Mouse (Mus musculus) gastrocnemius, postnatal 36 days (tissue): Measurements from ENCODE around the gene Kcnq2. TPM values are rescaled to one million over a fixed set of nuclear protein-coding genes. Genes with fewer than 3 reads are reported as not detected.

ENCODE experiments used
- DNase-seq, 2 experiments: peaks; one replicate each; pipeline ENCODE4 v3.0.0; 2022
- intact Hi-C: fragments of 180-260 bp; cut with DNase I; formaldehyde crosslinking; loops from one replicate; pipeline ENCODE4 v1.15.1; 2025
- total RNA-seq, 2 experiments: library from RNA; stranded (reverse); gene quantifications; 2 replicates each; pipeline ENCODE4 v1.2.3; 2021

Gene Kcnq2
- total RNA-seq, 2 experiments from 2014 or later = not detected

DNA sequence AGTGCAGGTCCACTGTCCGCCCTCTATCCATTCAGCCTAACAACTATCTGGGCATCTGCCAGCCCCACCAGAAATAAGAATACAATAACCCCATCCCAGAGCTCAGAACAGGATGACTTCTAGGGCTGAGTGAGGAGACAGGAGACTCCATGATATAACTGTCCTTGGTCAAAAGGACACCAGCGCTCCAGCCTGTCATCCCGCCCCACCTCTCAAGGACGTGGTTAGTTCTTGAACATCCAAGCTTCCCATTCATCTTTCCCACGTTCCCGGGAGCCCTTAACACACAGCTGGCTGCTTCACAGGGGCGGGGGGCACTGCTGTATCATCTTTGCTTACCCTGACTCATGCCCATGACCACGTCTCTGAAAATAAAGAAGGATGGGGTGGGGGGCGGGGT, 86.1 kb downstream of the Kcnq2 start:
- no peak for DNase-seq
- intact Hi-C loops = no loop called here

GRCm38 (mm10) chr2:181048252-181048945, 86.7 kb downstream of the Kcnq2 start:
- intact Hi-C loops = no loop called here
- DNase-seq = no peak

- no peak for DNase-seq
- intact Hi-C loops = no loop called here
These were observed 91.1 kb downstream of the Kcnq2 start for GRCm38 (mm10) chr2:181044001-181044400.

DNA sequence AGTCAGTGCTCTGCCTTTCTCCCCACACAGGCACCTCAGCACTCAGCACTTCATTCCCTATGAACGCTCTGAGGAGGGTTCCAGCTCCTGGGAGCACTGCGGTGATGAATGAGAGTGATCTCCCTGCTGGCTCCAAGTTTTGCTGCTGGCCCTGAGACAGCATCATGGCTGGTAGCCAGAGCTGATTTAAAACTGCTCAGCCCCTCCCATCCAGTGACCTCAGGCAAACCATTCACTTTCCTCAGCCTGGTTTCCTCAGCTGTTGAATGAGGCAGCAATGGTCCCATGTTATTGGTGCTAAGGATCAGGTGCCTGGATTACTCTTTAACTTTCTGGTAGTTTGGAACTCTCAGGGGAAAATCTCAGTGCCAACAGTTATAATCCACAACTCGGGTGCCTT, 91.7 kb downstream of the Kcnq2 start, which contains the start of gene Chrna4:
Gene Chrna4, minus strand, starts transcription at position 110 of the 400 bp plus-strand sequence.
- no peak for DNase-seq
- intact Hi-C loops = no loop called here

GRCm38 (mm10) chr2:181042376-181042775, 92.7 kb downstream of the Kcnq2 start:
- intact Hi-C loops = no loop called here
- no peak for DNase-seq

- intact Hi-C loops = no loop called here
- DNase-seq = no peak
These were observed 93.2 kb downstream of the Kcnq2 start for GRCm38 (mm10) chr2:181041941-181042340.

GRCm38 (mm10) chr2:181039356-181039680, 95.8 kb downstream of the Kcnq2 start:
- intact Hi-C loops = no loop called here
- no peak for DNase-seq

GRCm38 (mm10) chr2:181038644-181039355, 96.3 kb downstream of the Kcnq2 start:
- DNase-seq = no peak

GRCm38 (mm10) chr2:181036561-181036960, 98.5 kb downstream of the Kcnq2 start:
- DNase-seq = no peak
- intact Hi-C loops = no loop called here

More at GRCm38 (mm10) chr2:181038644-181039355, 96.3 kb downstream of the Kcnq2 start:
- intact Hi-C loops = no loop called here

DNA sequence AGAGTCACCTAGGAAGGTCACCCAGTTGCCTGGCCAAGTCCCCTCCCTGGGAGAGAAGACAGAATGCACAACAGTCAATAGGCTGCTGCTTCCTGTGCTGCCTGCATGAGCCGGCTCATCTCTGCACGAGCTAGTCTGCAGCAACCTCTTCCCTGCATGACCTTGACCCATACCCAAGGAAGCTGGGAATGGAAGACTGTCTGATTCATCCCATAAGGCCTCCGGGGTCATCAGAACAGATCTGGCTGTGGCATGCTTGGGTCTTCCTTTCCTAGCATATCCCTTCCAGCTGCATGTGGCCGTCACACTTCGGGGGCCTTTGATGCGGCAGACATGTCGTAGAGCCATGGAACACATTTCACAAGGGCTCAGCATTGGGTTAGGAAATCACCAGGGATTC, 99.9 kb downstream of the Kcnq2 start:
- DNase-seq = no peak
- intact Hi-C loops = no loop called here

DNA sequence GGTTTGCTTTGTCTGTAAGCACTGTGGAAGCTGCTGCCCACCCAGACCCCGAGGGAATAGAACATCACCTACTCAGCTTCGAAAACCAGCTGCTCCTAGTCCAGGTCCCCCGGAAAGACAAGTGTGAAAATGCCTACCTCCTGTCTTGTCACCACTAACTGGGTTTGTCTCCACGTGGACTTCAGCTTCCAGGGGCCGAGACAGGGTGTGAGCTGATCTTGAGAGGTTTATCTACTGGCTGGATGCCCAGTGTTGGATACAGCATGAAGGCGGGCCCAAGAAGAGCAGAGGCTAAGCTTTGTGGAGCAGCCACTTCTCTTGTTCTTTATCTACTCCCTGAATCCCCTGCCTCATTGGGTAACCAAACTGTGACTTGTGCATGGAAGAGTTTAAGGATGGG, 101.8 kb downstream of the Kcnq2 start:
- no peak for DNase-seq
- intact Hi-C loops = loop anchor here (2.0 kb wide), 1 partner anchor 27 kb away; no protein-coding TSS in a partner anchor

DNA sequence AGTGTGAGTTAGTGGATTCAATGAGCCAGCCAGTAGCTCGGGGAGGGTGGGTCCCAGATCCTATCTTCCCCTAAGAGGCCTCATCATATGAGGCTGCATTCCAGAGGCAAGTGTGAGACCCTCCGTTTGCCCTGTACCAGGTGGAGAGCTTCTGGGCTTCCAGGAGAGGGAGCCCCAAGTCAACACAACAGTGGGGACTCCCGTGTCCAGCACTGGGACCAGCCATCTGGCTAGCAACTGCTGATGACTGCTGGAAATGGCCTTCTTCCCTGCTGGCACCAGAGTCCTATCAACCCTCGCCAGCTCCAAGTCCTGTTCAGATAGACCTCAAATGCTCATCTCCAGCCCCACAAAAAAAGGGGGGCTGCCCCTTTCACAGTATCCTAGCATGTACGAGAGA, 102.7 kb downstream of the Kcnq2 start:
- intact Hi-C loops = loop anchor here (2.0 kb wide), 1 partner anchor 28 kb away; no protein-coding TSS in a partner anchor
- DNase-seq = peak in 1 of 2 experiments; percentile 17

- intact Hi-C loops = no loop called here
- no peak for DNase-seq
These were observed 103.6 kb downstream of the Kcnq2 start for GRCm38 (mm10) chr2:181031406-181031934.

Other genes with a start within 250 kb of the Kcnq2 start
- 10 to 100 TPM; 33.5 to 37.3 TPM for gene Ythdf1, start 214.4 kb downstream of the Kcnq2 start, total RNA-seq
- not detected for gene Birc7, start 206.3 kb downstream of the Kcnq2 start, total RNA-seq
- not detected for gene Nkain4, start 180.6 kb downstream of the Kcnq2 start, total RNA-seq
- 10 to 100 TPM; 28.3 to 30.0 TPM for gene Arfgap1, start 168.1 kb downstream of the Kcnq2 start, total RNA-seq
- 1 to 10 TPM; 1.6 to 1.8 TPM for gene Col20a1, start 148.8 kb downstream of the Kcnq2 start, total RNA-seq
- under 1 TPM; 0.15 to 0.37 TPM for gene Chrna4, start 91.8 kb downstream of the Kcnq2 start, total RNA-seq
- 1,000 to 10,000 TPM; 2,073 to 2,141 TPM for gene Eef1a2, start 21.7 kb upstream of the Kcnq2 start, total RNA-seq
- 10 to 100 TPM; 40.4 to 45.1 TPM for gene Ppdpf, start 51.9 kb upstream of the Kcnq2 start, total RNA-seq
- gene Ptk6, start 67.5 kb upstream of the Kcnq2 start, total RNA-seq = not detected
- gene Srms, start 77.9 kb upstream of the Kcnq2 start, total RNA-seq = under 1 TPM; 0.22 to 0.38 TPM
- gene Fndc11, start 84.7 kb upstream of the Kcnq2 start, total RNA-seq = not detected
- gene Helz2, start 106.7 kb upstream of the Kcnq2 start, total RNA-seq = 1 to 10 TPM; 2.7 to 3.3 TPM
- gene Gmeb2, start 152.7 kb upstream of the Kcnq2 start, total RNA-seq = 10 to 100 TPM in 1 of 2 experiments, 1 to 10 TPM in 1; 7.3 to 10.6 TPM
- under 1 TPM in 1 of 2 experiments, not detected in 1; 0.31 TPM for gene Stmn3, start 179.2 kb upstream of the Kcnq2 start, total RNA-seq
- gene Rtel1, start 184.4 kb upstream of the Kcnq2 start, total RNA-seq = 10 to 100 TPM in 1 of 2 experiments, 1 to 10 TPM in 1; 9.2 to 12.2 TPM
- 10 to 100 TPM; 11.3 to 11.5 TPM for gene Zgpat, start 229.6 kb upstream of the Kcnq2 start, total RNA-seq
- gene Arfrp1, start 230.1 kb upstream of the Kcnq2 start, total RNA-seq = 10 to 100 TPM; 21.5 to 26.1 TPM
- 1 to 10 TPM; 4.7 to 5.2 TPM for gene Lime1, start 244.8 kb upstream of the Kcnq2 start, total RNA-seq